ENCODE assay signal across 14 mouse cellular contexts in genomic region chr12:27390439-27390838, GRCm38 (mm10). TPM values are rescaled to one million over a fixed set of nuclear protein-coding genes. Genes with fewer than 3 reads are reported as not detected.
DNase-seq lines count a peak whose midpoint lies in the region; ATAC-seq lines count a peak whose summit lies in the region.
"Had no signal": no experiment of that assay in that cellular context is flagged by ENCODE, and none has a peak within 500 bp of the region (broad histone marks: within the 10 kb centered on the region; RNA-seq: fewer than 3 reads in every experiment).

No protein-coding gene starts in this region.

- peak; percentile 60; the same call in 1 of the 2 replicates for ATAC-seq in intestine, embryonic 14.5 days (replicated peaks; ENCODE audit: low FRiP score, low TSS enrichment, low read depth)
- peak; percentile 76; the same call in 1 of the 2 replicates for ATAC-seq in limb, embryonic 15.5 days (ENCODE audit: insufficient number of reproducible peaks, low FRiP score, low TSS enrichment, low read depth)
- no peak for ATAC-seq in megakaryocyte, adult 5-6 weeks (ENCODE audit: poor library complexity, severe bottlenecking)

- no peaks in the 10 kb centered on the region for H3K27me3 ChIP-seq in intestine, embryonic 14.5 days (replicated peaks; ENCODE audit: control insufficient read depth, insufficient read depth, low read length)
- H3K27me3 ChIP-seq in limb, embryonic 15.5 days: no peaks in the 10 kb centered on the region
- H3K27me3 ChIP-seq: CH12.LX; neural tube, embryonic 12.5 days had no signal

- no peak overlapping the region for H3K9ac ChIP-seq in intestine, embryonic 14.5 days (ENCODE audit: low read length)
- H3K9ac ChIP-seq in limb, embryonic 15.5 days: no peak overlapping the region
- H3K9ac ChIP-seq: liver, embryonic 14.5 days; neural tube, embryonic 12.5 days had no signal

- H3K9me3 ChIP-seq in intestine, embryonic 14.5 days (ENCODE audit: control insufficient read depth, low read length): no peaks in the 10 kb centered on the region
- H3K9me3 ChIP-seq in limb, embryonic 15.5 days: no peaks in the 10 kb centered on the region
- H3K9me3 ChIP-seq: neural tube, embryonic 12.5 days had no signal

- WGBS in intestine, embryonic 14.5 days: 43% methylated on average over 3 of the region's 3 CpGs
- 51% methylated on average over 3 of the region's 3 CpGs for WGBS in limb, embryonic 15.5 days

- no peaks in the 10 kb centered on the region for H3K36me3 ChIP-seq in intestine, embryonic 14.5 days (ENCODE audit: control insufficient read depth, insufficient read depth, low read length)
- no peaks in the 10 kb centered on the region for H3K36me3 ChIP-seq in limb, embryonic 15.5 days
- H3K36me3 ChIP-seq: neural tube, embryonic 12.5 days had no signal

- no peak overlapping the region for H3K4me3 ChIP-seq in intestine, embryonic 14.5 days (ENCODE audit: low read depth, low read length)
- H3K4me3 ChIP-seq in limb, embryonic 15.5 days: no peak overlapping the region
- H3K4me3 ChIP-seq: left cerebral cortex, adult 2 months; neural tube, embryonic 12.5 days had no signal

- DNase-seq in kidney, adult 11 months: peak; percentile 2
- DNase-seq in kidney, postnatal 25 days: no peak
- peak; percentile 7 for DNase-seq in ZHBTc4 (ENCODE audit: low read depth, low spot score)
- no peak for DNase-seq in intestine, embryonic 14.5 days (ENCODE audit: low spot score)
- DNase-seq in layer of hippocampus, adult 8-10 months (ENCODE audit: low spot score in 2 of 2): no peak
- DNase-seq: cerebellum, adult 11 months; heart, postnatal 14 days; retina, postnatal 1 day had no signal

- H3K4me2 ChIP-seq in intestine, embryonic 14.5 days (ENCODE audit: low read length): no peak overlapping the region
- no peak overlapping the region for H3K4me2 ChIP-seq in limb, embryonic 15.5 days
- H3K4me2 ChIP-seq: neural tube, embryonic 12.5 days had no signal

- peaks cover 12% of the 10 kb centered on the region; the same call in 1 of the 2 replicates for H3K4me1 ChIP-seq in intestine, embryonic 14.5 days (replicated peaks; ENCODE audit: control insufficient read depth, insufficient read depth, low read length)
- peaks cover 10% of the 10 kb centered on the region for H3K4me1 ChIP-seq in limb, embryonic 15.5 days

- no peak overlapping the region for H3K27ac ChIP-seq in intestine, embryonic 14.5 days (ENCODE audit: low read depth)
- H3K27ac ChIP-seq in limb, embryonic 15.5 days: no peak overlapping the region
- H3K27ac ChIP-seq: left cerebral cortex, adult 2 months; liver, embryonic 14.5 days; neural tube, embryonic 12.5 days had no signal

RNA-seq across cellular contexts. Expression of gene Sox11, which starts 48.1 kb away (rescaled TPM):
- polyA plus RNA-seq in intestine, embryonic 14.5 days (2014; fragmentation: Nextera tagmentation; extraction: Ambion mirVana): 60.1 and 72.7 TPM in 2 replicates
- polyA plus RNA-seq in limb, embryonic 15.5 days (2015; fragmentation: Nextera tagmentation; extraction: Ambion mirVana): 59.0 and 68.9 TPM in 2 replicates
- total RNA-seq in layer of hippocampus, adult 8-10 months (2022): 10 to 100 TPM in 3 of 4 experiments, 1 to 10 TPM in 1; 9.1 to 15.7 (median 11.9) TPM
- not detected in 2 replicates for total RNA-seq in megakaryocyte, adult 5-6 weeks (2015)
- total RNA-seq in megakaryocyte, adult 5-6 weeks (2017): not detected in 2 replicates
- total RNA-seq: CH12.LX had no signal

Comparison
In these comparisons a context has a peak if more than half of its experiments do, and no peak if none do; other contexts are left out.
1. DNase-seq: peak in kidney, adult 11 months (single experiment) and ZHBTc4 (single experiment); none in kidney, postnatal 25 days (0 of 2), intestine, embryonic 14.5 days (single experiment) and layer of hippocampus, adult 8-10 months (0 of 2).
2. RNA of gene Sox11, which starts 48.1 kb away (total RNA-seq): 9.1 to 15.7 TPM in layer of hippocampus, adult 8-10 months; not detected in megakaryocyte, adult 5-6 weeks; every median in the first group is over 10 times any median in the second.